Mouse (Mus musculus) midbrain, embryonic 15.5 days (tissue): ENCODE results near the gene Ap4s1. TPM values are rescaled to one million over a fixed set of nuclear protein-coding genes. Genes with fewer than 3 reads are reported as not detected.

Experiments used
- ATAC-seq: fragments of 200-750 bp; cut with Nextera tagmentation; replicated peaks from 2 replicates; pipeline ENCODE4 v1.8.0; 2017; ENCODE audit warnings: moderate TSS enrichment
- H3K27ac ChIP-seq: fragments of 300-500 bp; sonication (generic); 2 replicates; pipeline ENCODE4 v1.5.1; 2015; ENCODE audit warnings: mild to moderate bottlenecking, inconsistent platforms
- H3K27me3 ChIP-seq: fragments of 300-500 bp; sonication (generic); replicated peaks from 2 replicates; pipeline ENCODE4 v1.6.1; 2015; ENCODE audit warnings: inconsistent platforms
- H3K36me3 ChIP-seq: fragments of 300-500 bp; sonication (generic); replicated peaks from 2 replicates; pipeline ENCODE4 v1.6.1; 2015; ENCODE audit warnings: inconsistent platforms
- H3K4me1 ChIP-seq: fragments of 300-500 bp; sonication (generic); 2 replicates; pipeline ENCODE4 v1.6.1; 2015; ENCODE audit warnings: inconsistent platforms
- H3K4me2 ChIP-seq: fragments of 300-500 bp; sonication (generic); 2 replicates; pipeline ENCODE4 v1.6.1; 2015; ENCODE audit warnings: inconsistent platforms, mild to moderate bottlenecking, moderate library complexity
- H3K4me3 ChIP-seq: fragments of 300-500 bp; sonication (generic); 2 replicates; pipeline ENCODE4 v1.5.1; 2015; ENCODE audit warnings: mild to moderate bottlenecking, inconsistent platforms
- H3K9ac ChIP-seq: fragments of 300-500 bp; sonication (generic); 2 replicates; pipeline ENCODE4 v1.6.1; 2015; ENCODE audit warnings: mild to moderate bottlenecking, inconsistent platforms
- H3K9me3 ChIP-seq: fragments of 300-500 bp; sonication (generic); 2 replicates; pipeline ENCODE4 v1.6.1; 2016; ENCODE audit warnings: inconsistent platforms
- WGBS: fragments of 180-500 bp; shearing (Covaris S2); methylation state at CpG from one replicate; pipeline ENCODE4 v1.1.7; 2015; ENCODE audit warnings: mixed read lengths; 5-methylcytosine and 5-hydroxymethylcytosine counted together
- polyA plus RNA-seq: library from polyadenylated mRNA; unstranded; fragments of >200 nt; fragmentation: Nextera tagmentation; extraction: Ambion mirVana; gene quantifications from 2 replicates; pipeline ENCODE4 v1.2.1, GENCODE M21; 2015

Gene Ap4s1
- polyA plus RNA-seq, 1 experiment from 2014 or later, result 50.4 TPM

DNA sequence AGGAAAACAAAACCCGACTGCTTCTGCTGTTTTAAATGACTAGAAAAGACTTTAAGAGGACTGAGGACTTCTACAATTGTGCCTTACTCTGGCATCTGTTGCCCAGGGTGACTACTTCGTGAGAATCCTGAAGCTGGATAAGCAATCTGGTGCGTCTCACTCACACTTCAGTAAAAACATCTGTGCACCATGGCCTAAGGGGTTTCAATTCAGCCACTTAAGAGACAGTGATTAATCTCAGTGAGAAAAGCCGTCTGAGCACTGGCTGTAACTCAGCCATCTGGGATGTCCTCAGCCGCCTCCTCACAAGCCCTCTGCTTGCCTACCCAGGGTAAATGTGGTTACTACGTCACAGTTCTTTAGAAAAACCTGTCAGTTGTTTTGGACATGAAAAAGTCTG, 54.1 kb downstream of the Ap4s1 start:
- H3K27ac ChIP-seq, result no peak overlapping the region
- ATAC-seq, result no peak
- H3K9ac ChIP-seq, result no peak overlapping the region
- H3K4me1 ChIP-seq, result no peaks in the 10 kb centered on the region
- no peak overlapping the region for H3K4me3 ChIP-seq
- no peaks in the 10 kb centered on the region for H3K27me3 ChIP-seq
- H3K4me2 ChIP-seq, result no peak overlapping the region
- WGBS, result 61% methylated on average over 6 of the region's 6 CpGs
- H3K9me3 ChIP-seq, result no peaks in the 10 kb centered on the region
- peaks cover 45% of the 10 kb centered on the region for H3K36me3 ChIP-seq

GRCm38 (mm10) chr12:51747348-51747747, 56.5 kb downstream of the Ap4s1 start:
- H3K9me3 ChIP-seq, result no peaks in the 10 kb centered on the region
- no peak overlapping the region for H3K4me3 ChIP-seq
- H3K27me3 ChIP-seq, result no peaks in the 10 kb centered on the region
- H3K4me1 ChIP-seq, result no peaks in the 10 kb centered on the region
- no peak overlapping the region for H3K4me2 ChIP-seq
- no peak overlapping the region for H3K27ac ChIP-seq
- no peak overlapping the region for H3K9ac ChIP-seq
- ATAC-seq, result no peak
- WGBS, result 85% methylated on average over 2 of the region's 2 CpGs
- peaks cover 57% of the 10 kb centered on the region for H3K36me3 ChIP-seq

DNA sequence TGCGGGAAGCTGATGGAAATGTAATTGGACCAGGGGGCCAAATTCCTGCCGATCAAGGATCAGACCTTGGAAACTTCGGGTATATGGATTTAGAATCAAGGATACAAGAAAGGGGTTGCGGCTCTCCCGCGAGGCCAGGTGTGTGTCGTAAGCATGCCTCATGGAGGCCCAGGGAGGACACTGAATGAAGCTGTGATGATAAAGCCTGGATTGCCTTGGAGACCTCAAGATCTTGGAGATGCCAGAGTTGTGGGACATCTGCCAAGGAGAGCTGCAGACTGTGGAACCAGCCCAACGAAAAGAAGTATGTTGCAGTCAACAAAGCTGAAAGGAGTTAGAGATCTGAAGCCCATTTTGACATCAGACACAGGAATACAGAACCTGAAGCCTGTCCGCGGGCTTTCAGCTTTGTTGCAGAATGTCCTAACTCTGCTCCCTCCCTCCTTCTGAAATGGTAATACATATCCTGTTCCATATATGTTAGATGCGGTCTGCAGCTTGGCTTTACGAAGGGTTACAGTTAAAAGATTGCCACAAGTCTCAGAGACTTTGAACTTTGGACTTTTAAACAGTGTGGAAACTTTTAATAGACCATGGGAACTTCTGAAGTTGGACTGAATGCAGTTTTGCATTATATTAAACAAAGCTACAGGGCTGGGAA, 65.2 kb downstream of the Ap4s1 start:
- peaks cover 61% of the 10 kb centered on the region for H3K36me3 ChIP-seq
- WGBS, result 96% methylated on average over 12 of the region's 12 CpGs
- ATAC-seq, result no peak

DNA sequence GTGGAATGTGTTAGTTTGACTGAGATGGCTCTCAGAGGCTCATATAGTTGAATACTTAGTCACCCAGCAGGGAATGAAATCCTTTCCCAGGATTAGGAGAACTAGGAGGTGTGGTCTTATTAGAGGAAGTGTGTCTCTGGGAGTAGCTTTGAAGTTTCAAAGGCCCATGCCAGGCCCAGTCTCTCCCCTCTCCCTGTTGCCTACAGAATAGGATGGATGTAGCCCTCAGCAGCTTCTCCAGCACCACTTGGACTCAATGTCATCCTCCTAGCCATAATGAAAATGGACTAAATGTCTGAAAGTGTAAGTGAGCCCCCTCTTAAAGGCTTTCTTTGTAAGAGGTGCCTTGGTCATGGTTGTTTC, 65.7 kb downstream of the Ap4s1 start:
- H3K4me2 ChIP-seq, result no peak overlapping the region
- no peak overlapping the region for H3K9ac ChIP-seq
- H3K9me3 ChIP-seq, result no peaks in the 10 kb centered on the region
- no peak overlapping the region for H3K4me3 ChIP-seq
- no peaks in the 10 kb centered on the region for H3K4me1 ChIP-seq
- no peaks in the 10 kb centered on the region for H3K27me3 ChIP-seq
- ATAC-seq, result no peak
- H3K27ac ChIP-seq, result no peak overlapping the region
- peaks cover 56% of the 10 kb centered on the region for H3K36me3 ChIP-seq

More for the DNA sequence above, 65.2 kb downstream of the Ap4s1 start:
- Histone ChIP-seq H3K27me3 (no peaks in the 10 kb centered on the region), H3K4me3 (no peak overlapping the region), H3K4me2 (no peak overlapping the region), H3K4me1 (no peaks in the 10 kb centered on the region), H3K9me3 (no peaks in the 10 kb centered on the region), H3K9ac (no peak overlapping the region), H3K27ac (no peak overlapping the region)

DNA sequence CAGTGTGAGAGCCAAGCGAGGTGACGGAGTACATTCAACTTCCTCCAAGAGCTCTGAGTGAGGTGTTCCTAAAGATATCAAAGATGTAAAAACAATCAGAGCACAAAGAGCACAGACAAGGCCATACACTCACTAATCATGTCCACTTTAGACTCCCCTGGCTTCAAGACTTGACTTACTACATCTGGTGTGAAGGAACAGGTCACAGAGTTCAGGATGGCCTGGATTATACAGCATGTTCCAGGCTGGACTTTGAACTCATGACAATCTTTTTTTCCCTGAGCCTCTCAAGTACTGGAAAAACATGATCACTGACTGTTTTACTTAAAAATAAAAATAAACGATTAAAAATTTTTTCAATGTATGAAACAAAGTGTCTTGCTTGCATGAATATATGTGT, 68.5 kb downstream of the Ap4s1 start:
- H3K9ac ChIP-seq, result no peak overlapping the region
- no peaks in the 10 kb centered on the region for H3K4me1 ChIP-seq
- no peak for ATAC-seq
- no peaks in the 10 kb centered on the region for H3K27me3 ChIP-seq
- no peak overlapping the region for H3K4me2 ChIP-seq
- no peaks in the 10 kb centered on the region for H3K9me3 ChIP-seq
- peaks cover 57% of the 10 kb centered on the region for H3K36me3 ChIP-seq
- whole genome bisulfite sequencing, result 95% methylated on average over 3 of the region's 3 CpGs
- no peak overlapping the region for H3K4me3 ChIP-seq
- no peak overlapping the region for H3K27ac ChIP-seq

- Histone ChIP-seq H3K4me1 (no peaks in the 10 kb centered on the region), H3K27me3 (no peaks in the 10 kb centered on the region), H3K27ac (no peak overlapping the region), H3K9me3 (no peaks in the 10 kb centered on the region), H3K36me3 (peaks cover 49% of the 10 kb centered on the region), H3K9ac (no peak overlapping the region), H3K4me2 (no peak overlapping the region), H3K4me3 (no peak overlapping the region)
- 94% methylated on average over 4 of the region's 4 CpGs for WGBS
- ATAC-seq, result no peak
These were observed 76.6 kb downstream of the Ap4s1 start for GRCm38 (mm10) chr12:51767454-51767853.

DNA sequence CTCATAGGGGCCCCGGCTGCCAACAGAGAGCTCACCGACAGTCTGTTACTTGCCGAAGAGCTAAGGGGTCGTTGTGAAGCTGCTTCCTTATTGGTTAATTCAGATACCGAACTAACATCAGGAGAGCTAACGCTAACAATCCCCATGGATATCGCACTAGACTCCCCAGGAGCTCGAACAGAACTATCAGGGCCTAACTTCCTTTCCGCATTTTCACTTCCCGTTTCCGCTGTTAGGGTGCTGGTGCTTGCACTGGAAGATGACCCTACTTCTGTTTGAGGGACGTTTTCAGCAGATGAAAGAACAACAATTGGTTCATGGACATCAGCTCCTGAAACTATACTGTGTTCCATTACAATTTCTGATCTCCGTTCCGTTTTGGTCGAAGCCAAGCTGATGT, 77.9 kb downstream of the Ap4s1 start:
- Histone ChIP-seq H3K4me3 (no peak overlapping the region), H3K4me1 (no peaks in the 10 kb centered on the region), H3K4me2 (no peak overlapping the region), H3K36me3 (peaks cover 44% of the 10 kb centered on the region), H3K9ac (no peak overlapping the region), H3K27me3 (no peaks in the 10 kb centered on the region), H3K27ac (no peak overlapping the region), H3K9me3 (no peaks in the 10 kb centered on the region)
- WGBS, result 92% methylated on average over 15 of the region's 15 CpGs
- ATAC-seq, result no peak

DNA sequence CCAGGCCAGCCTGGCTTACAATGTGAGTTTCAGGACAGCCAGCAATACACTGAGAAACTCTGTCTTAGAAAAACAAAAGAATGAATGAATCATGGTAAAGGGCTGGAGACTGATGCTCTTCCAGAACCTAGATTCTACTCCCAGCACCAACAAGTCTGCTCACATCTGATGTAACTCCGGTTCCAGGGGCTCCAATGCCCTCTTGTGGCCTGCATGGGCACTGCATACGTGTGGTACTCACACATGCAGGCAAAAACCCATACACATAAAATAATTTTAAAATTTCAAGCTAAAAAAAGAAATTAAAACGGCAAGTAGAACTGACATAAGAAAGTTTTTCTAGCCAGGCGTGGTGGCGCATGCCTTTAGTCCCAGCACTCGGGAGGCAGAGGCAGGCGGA, 94.0 kb downstream of the Ap4s1 start:
- Histone ChIP-seq H3K4me1 (no peaks in the 10 kb centered on the region), H3K9me3 (no peaks in the 10 kb centered on the region), H3K9ac (no peak overlapping the region), H3K4me2 (no peak overlapping the region), H3K4me3 (no peak overlapping the region), H3K27me3 (no peaks in the 10 kb centered on the region), H3K27ac (no peak overlapping the region), H3K36me3 (peaks cover 45% of the 10 kb centered on the region)
- WGBS, result 91% methylated on average over 7 of the region's 7 CpGs
- no peak for ATAC-seq

Other genes starting within 250 kb of the Ap4s1 start
- 15.6 and 18.6 TPM in 2 replicates for gene Coch, start 97.7 kb upstream of the Ap4s1 start, polyA plus RNA-seq
- gene Strn3, start 864 bp downstream of the Ap4s1 start, polyA plus RNA-seq, result 36.5 and 37.1 TPM in 2 replicates
- 39.3 and 40.8 TPM in 2 replicates for gene Hectd1, start 138.5 kb downstream of the Ap4s1 start, polyA plus RNA-seq